Mouse (Mus musculus) embryonic facial prominence, embryonic 15.5 days (tissue): ENCODE data around the gene Lpcat4. TPM values are rescaled to one million over a fixed set of nuclear protein-coding genes. Genes with fewer than 3 reads are reported as not detected.
"Not testable (repeated sequence)": the region's sequence is repeated elsewhere in the genome, so short reads cannot be mapped to it uniquely, and the experiment has no call there.

Source experiments
- ATAC-seq: fragments of 200-750 bp; cut with Nextera tagmentation; 2 replicates; pipeline ENCODE4 v1.8.0; 2017; ENCODE audit warnings: low read depth, moderate TSS enrichment; ENCODE audit not compliant: insufficient number of reproducible peaks, low FRiP score, low TSS enrichment
- H3K27ac ChIP-seq: fragments of 300-500 bp; sonication (generic); replicated peaks from 2 replicates; pipeline ENCODE4 v1.5.1; 2015; ENCODE audit warnings: mild to moderate bottlenecking, inconsistent platforms
- H3K27me3 ChIP-seq: fragments of 300-500 bp; sonication (generic); 2 replicates; pipeline ENCODE4 v1.6.1; 2015; ENCODE audit warnings: inconsistent platforms
- H3K36me3 ChIP-seq: fragments of 300-500 bp; sonication (generic); 2 replicates; pipeline ENCODE4 v1.6.1; 2015; ENCODE audit warnings: mild to moderate bottlenecking, inconsistent platforms
- H3K4me1 ChIP-seq: fragments of 300-500 bp; sonication (generic); 2 replicates; pipeline ENCODE4 v1.6.1; 2015; ENCODE audit warnings: inconsistent platforms
- H3K4me2 ChIP-seq: fragments of 300-500 bp; sonication (generic); replicated peaks from 2 replicates; pipeline ENCODE4 v1.6.1; 2015; ENCODE audit warnings: mild to moderate bottlenecking, inconsistent platforms
- H3K4me3 ChIP-seq: fragments of 300-500 bp; sonication (generic); replicated peaks from 2 replicates; pipeline ENCODE4 v1.5.1; 2015; ENCODE audit warnings: mild to moderate bottlenecking, inconsistent platforms
- H3K9ac ChIP-seq: fragments of 300-500 bp; sonication (generic); 2 replicates; pipeline ENCODE4 v1.6.1; 2015; ENCODE audit warnings: inconsistent platforms
- H3K9me3 ChIP-seq: fragments of 300-500 bp; sonication (generic); replicated peaks from 2 replicates; pipeline ENCODE4 v1.6.1; 2016; ENCODE audit warnings: inconsistent platforms
- WGBS: fragments of 180-500 bp; shearing (Covaris S2); methylation state at CpG from one replicate; pipeline ENCODE4 v1.1.7; 2015; 5-methylcytosine and 5-hydroxymethylcytosine counted together
- polyA plus RNA-seq: library from polyadenylated mRNA; unstranded; fragments of >200 nt; fragmentation: Nextera tagmentation; extraction: Ambion mirVana; gene quantifications from 2 replicates; pipeline ENCODE4 v1.2.1, GENCODE M21; 2015

Gene Lpcat4
- polyA plus RNA-seq, 1 experiment from 2014 or later = 35.9 TPM

- peak overlapping the region; percentile 47 for H3K4me3 ChIP-seq
- H3K4me2 ChIP-seq = peak overlapping the region; percentile 79
- H3K9ac ChIP-seq = peak overlapping the region; percentile 28
- ATAC-seq = peak; percentile 86
- no peak overlapping the region for H3K27ac ChIP-seq
- 3% methylated on average over 21 of the region's 21 CpGs for WGBS
- H3K27me3 ChIP-seq = no peaks in the 10 kb centered on the region
- peaks cover 8% of the 10 kb centered on the region for H3K4me1 ChIP-seq
- H3K36me3 ChIP-seq = no peaks in the 10 kb centered on the region
- H3K9me3 ChIP-seq = no peaks in the 10 kb centered on the region
Measured at GRCm38 (mm10) chr2:112284363-112285030, 45.2 kb downstream of the Lpcat4 start.

- 39% methylated on average over 6 of the region's 6 CpGs for WGBS
- Histone ChIP-seq H3K27ac (no peak overlapping the region), H3K9ac (no peak overlapping the region), H3K4me1 (peaks cover 8% of the 10 kb centered on the region), H3K9me3 (no peaks in the 10 kb centered on the region), H3K27me3 (no peaks in the 10 kb centered on the region), H3K4me2 (peak overlapping the region; percentile 79), H3K36me3 (no peaks in the 10 kb centered on the region), H3K4me3 (peak overlapping the region; percentile 47)
- no peak for ATAC-seq
Measured at GRCm38 (mm10) chr2:112285031-112285390, 45.7 kb downstream of the Lpcat4 start.

DNA sequence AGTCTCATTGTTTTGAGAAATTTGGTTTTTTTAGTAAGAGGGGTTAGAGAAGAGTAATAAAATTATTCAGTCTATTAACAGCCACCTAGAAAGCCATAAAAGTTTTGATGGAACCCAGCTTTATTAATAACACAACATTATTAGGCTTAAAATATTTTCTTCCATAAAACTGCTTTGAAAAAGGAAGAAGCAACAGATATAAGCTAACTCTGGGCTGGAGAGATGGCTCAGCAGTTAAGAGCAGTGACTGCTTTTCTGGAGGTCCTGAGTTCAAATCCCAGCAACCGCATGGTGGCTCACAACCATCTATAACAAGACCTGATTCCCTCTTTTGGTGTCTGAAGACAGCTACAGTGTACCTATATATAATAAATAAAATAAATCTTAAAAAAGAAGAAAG lies 46.8 kb downstream of the Lpcat4 start:
- not testable (repeated sequence) for H3K4me2 ChIP-seq, H3K4me1 ChIP-seq, H3K9ac ChIP-seq, ATAC-seq, H3K36me3 ChIP-seq, H3K27me3 ChIP-seq, H3K4me3 ChIP-seq, H3K9me3 ChIP-seq, H3K27ac ChIP-seq
- 100% methylated on average over 1 of the region's 1 CpGs for WGBS

DNA sequence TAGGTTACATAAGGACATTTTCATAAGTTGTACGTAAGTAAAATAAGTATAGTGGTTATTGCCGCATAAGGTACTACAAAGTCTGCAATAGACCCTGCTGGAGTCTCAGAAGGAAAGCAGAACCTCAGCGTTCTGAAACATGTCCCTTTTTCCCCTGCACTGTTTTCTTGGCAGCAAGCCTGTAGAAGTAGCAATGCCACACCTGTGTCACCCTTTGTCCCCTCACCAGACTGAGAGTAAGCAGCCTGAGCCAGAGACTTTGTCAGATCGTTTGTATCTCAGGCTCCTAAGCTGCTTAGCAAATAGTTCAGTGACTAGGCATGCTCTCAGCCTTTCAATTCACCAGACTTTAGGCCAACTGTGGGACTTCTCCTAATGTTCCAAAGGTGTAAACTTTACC lies 47.8 kb downstream of the Lpcat4 start:
- Histone ChIP-seq H3K27me3 (no peaks in the 10 kb centered on the region), H3K27ac (no peak overlapping the region), H3K4me2 (no peak overlapping the region), H3K9ac (no peak overlapping the region), H3K36me3 (no peaks in the 10 kb centered on the region), H3K9me3 (no peaks in the 10 kb centered on the region), H3K4me1 (peaks cover 8% of the 10 kb centered on the region), H3K4me3 (no peak overlapping the region)
- 66% methylated on average over 4 of the region's 4 CpGs for WGBS
- no peak for ATAC-seq

DNA sequence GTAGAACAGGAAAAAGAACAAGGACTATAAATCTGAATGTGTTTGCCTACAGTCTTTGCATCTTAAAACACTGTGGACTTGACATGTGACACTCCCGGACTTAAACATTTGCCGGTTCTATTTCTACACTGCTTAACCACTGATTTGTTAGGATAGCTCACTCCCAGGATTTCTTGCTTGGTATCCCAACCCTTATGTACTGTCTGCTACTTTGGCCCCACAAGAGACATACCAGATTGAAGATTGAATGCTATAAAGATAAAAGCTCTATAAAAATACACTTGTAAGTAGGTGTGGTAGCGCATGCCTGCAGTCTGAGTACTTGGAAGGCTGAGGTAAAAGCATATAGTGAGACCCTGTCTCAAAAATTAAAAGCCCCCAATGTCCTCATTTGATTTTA lies 50.2 kb downstream of the Lpcat4 start:
- Histone ChIP-seq H3K27me3 (no peaks in the 10 kb centered on the region), H3K4me3 (no peak overlapping the region), H3K9ac (no peak overlapping the region), H3K4me2 (no peak overlapping the region), H3K9me3 (no peaks in the 10 kb centered on the region), H3K27ac (no peak overlapping the region), H3K4me1 (peaks cover 4% of the 10 kb centered on the region), H3K36me3 (0 out of 2 replicates have a peak, but pooled peaks cover 3% of the 10 kb centered on the region)
- no peak for ATAC-seq
- WGBS = 79% methylated on average over 3 of the region's 3 CpGs

DNA sequence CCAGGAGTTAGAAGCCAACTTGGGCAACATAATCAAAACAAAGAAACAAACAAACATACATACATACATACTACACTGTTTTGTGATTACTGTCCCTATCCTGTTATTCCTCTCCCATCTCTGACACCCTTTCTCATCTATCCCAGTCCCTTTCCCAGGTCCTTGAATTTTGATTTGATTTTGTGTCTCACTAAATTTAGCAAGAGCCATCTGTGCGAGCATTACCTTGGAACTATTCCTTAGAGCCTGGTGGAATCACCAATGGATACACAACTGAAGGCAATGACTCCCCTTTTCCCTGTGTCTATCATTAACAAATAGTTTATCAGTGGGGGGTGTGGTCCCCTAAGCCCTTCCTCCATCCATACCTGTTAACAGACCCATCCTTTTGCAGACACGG lies 53.6 kb downstream of the Lpcat4 start:
- WGBS = 81% methylated on average over 2 of the region's 2 CpGs
- H3K4me3 ChIP-seq = no peak overlapping the region
- H3K27ac ChIP-seq = no peak overlapping the region
- no peaks in the 10 kb centered on the region for H3K9me3 ChIP-seq
- 0 out of 2 replicates have a peak, but pooled peaks cover 6% of the 10 kb centered on the region for H3K36me3 ChIP-seq
- H3K9ac ChIP-seq = no peak overlapping the region
- H3K27me3 ChIP-seq = no peaks in the 10 kb centered on the region
- ATAC-seq = no peak
- no peak overlapping the region for H3K4me2 ChIP-seq
- no peaks in the 10 kb centered on the region for H3K4me1 ChIP-seq

DNA sequence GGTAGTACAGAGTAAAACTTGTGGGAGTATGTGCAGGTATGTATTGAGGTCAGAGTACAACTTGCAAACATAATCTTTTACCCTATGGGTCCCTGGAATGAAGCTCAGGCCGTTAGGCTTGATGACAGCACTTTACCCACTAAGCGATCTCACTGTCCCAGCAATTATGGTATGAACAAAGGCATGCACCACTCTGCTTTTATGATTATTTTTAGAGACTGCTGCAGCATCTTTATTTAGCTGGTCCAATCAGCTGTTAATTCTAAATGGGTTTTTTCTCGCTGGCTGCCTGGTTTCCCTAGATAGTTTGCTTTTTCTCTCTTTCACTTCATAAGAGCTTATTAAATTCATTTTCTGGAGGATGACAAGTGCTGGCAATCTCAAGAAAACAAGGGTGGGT lies 56.9 kb downstream of the Lpcat4 start:
- no peak overlapping the region for H3K4me2 ChIP-seq
- H3K9me3 ChIP-seq = no peaks in the 10 kb centered on the region
- no peak for ATAC-seq
- H3K27me3 ChIP-seq = no peaks in the 10 kb centered on the region
- H3K4me1 ChIP-seq = no peaks in the 10 kb centered on the region
- no peak overlapping the region for H3K9ac ChIP-seq
- H3K36me3 ChIP-seq = 0 out of 2 replicates have a peak, but pooled peaks cover 6% of the 10 kb centered on the region
- H3K27ac ChIP-seq = no peak overlapping the region
- 65% methylated on average over 3 of the region's 3 CpGs for WGBS
- no peak overlapping the region for H3K4me3 ChIP-seq

Other genes starting within 250 kb of the Lpcat4 start
- not detected in 2 replicates for gene Olfr1309, start 249.2 kb upstream of the Lpcat4 start, polyA plus RNA-seq
- gene Olfr1310, start 226.8 kb upstream of the Lpcat4 start, polyA plus RNA-seq = not detected in 2 replicates
- gene Olfr1311, start 215.1 kb upstream of the Lpcat4 start, polyA plus RNA-seq = not detected in 2 replicates
- gene Olfr1312, start 189.2 kb upstream of the Lpcat4 start, polyA plus RNA-seq = not detected in 2 replicates
- gene Olfr1313, start 161.6 kb upstream of the Lpcat4 start, polyA plus RNA-seq = not detected in 2 replicates
- not detected in 2 replicates for gene Olfr1314, start 142.7 kb upstream of the Lpcat4 start, polyA plus RNA-seq
- gene Olfr1315-ps1, start 124.0 kb upstream of the Lpcat4 start, polyA plus RNA-seq = not detected in 2 replicates
- gene Olfr1316, start 104.5 kb upstream of the Lpcat4 start, polyA plus RNA-seq = not detected in 2 replicates
- gene Olfr1317, start 99.1 kb upstream of the Lpcat4 start, polyA plus RNA-seq = not detected in 2 replicates
- 0.09 TPM in 1 of 2 replicates, not detected in the other for gene Olfr1318, start 85.3 kb upstream of the Lpcat4 start, polyA plus RNA-seq
- gene Nutm1, start 19.8 kb downstream of the Lpcat4 start, polyA plus RNA-seq = not detected in 2 replicates
- gene Nop10, start 22.5 kb downstream of the Lpcat4 start, polyA plus RNA-seq = 201 and 206 TPM in 2 replicates
- 11.1 and 11.8 TPM in 2 replicates for gene Slc12a6, start 26.4 kb downstream of the Lpcat4 start, polyA plus RNA-seq
- gene Gm21985, start 26.8 kb downstream of the Lpcat4 start, polyA plus RNA-seq = not detected in 2 replicates
- 124 and 127 TPM in 2 replicates for gene Emc4, start 128.6 kb downstream of the Lpcat4 start, polyA plus RNA-seq
- 49.0 and 50.4 TPM in 2 replicates for gene Katnbl1, start 139.7 kb downstream of the Lpcat4 start, polyA plus RNA-seq
- gene Emc7, start 215.5 kb downstream of the Lpcat4 start, polyA plus RNA-seq = 19.6 TPM in 2 replicates
- gene Chrm5, start 241.3 kb downstream of the Lpcat4 start, polyA plus RNA-seq = 0.13 TPM in 1 of 2 replicates, not detected in the other